Mouse (Mus musculus) cerebellum, adult 18-20 months (tissue): ENCODE data around the gene Igsf9b.

ENCODE experiments used
- DNase-seq, 2 experiments: peaks; one replicate each; pipeline ENCODE4 v3.0.0; 2021

Igsf9b gene

GRCm38 (mm10) chr9:27336962-27337636, 38.1 kb downstream of the Igsf9b start:
- peak in 1 of 2 experiments; percentile 48 for DNase-seq

GRCm38 (mm10) chr9:27339168-27339567, 40.2 kb downstream of the Igsf9b start:
- no peak for DNase-seq

- DNase-seq, result no peak
Observed at GRCm38 (mm10) chr9:27346541-27347269, 47.7 kb downstream of the Igsf9b start.

GRCm38 (mm10) chr9:27353082-27353481, 54.1 kb downstream of the Igsf9b start:
- DNase-seq, result no peak

GRCm38 (mm10) chr9:27357893-27358292, 58.9 kb downstream of the Igsf9b start:
- DNase-seq, result no peak

- DNase-seq, result no peak
Observed at GRCm38 (mm10) chr9:27367231-27367630, 68.2 kb downstream of the Igsf9b start.

GRCm38 (mm10) chr9:27369108-27369507, 70.1 kb downstream of the Igsf9b start:
- no peak for DNase-seq

- peak; percentile 44 to 59 for DNase-seq
Observed at GRCm38 (mm10) chr9:27375746-27376145, 76.7 kb downstream of the Igsf9b start.

- DNase-seq, result peak; percentile 56 to 66
Observed at GRCm38 (mm10) chr9:27386951-27387350, 87.9 kb downstream of the Igsf9b start.

GRCm38 (mm10) chr9:27396500-27396899, 97.5 kb downstream of the Igsf9b start, which contains the start of gene Spata19:
Gene Spata19, plus strand, starts transcription at chr9:27396800.
- DNase-seq, result no peak

- DNase-seq, result no peak
Observed at GRCm38 (mm10) chr9:27401169-27401568, 102.2 kb downstream of the Igsf9b start.
